Mouse (Mus musculus) Patski (cell line): ENCODE measurements at regions not wholly inside any gene's neighbourhood (a gene's known extent, or its start where the extent isn't known, plus 50 kb on each side); places are given as distances from the start of the nearest gene placed in this dataset.

Experiments used
- ATAC-seq: fragments of 100-300 bp; one replicate; pipeline ENCODE4 v1.8.0; 2021
- CTCF ChIA-PET: fragments of 350-600 bp; sonication (Branson Sonifier 250); formaldehyde crosslinking; loops from one replicate; lab custom pipeline; 2022; ENCODE audit warnings: inconsistent platforms; lab: Charles Lee
- POLR2A ChIA-PET: fragments of 350-600 bp; sonication (Branson Sonifier 250); formaldehyde crosslinking; loops from one replicate; lab custom pipeline; 2022; ENCODE audit warnings: antibody characterized with exemption, inconsistent platforms; lab: Charles Lee
- DNase-seq: peaks from one replicate; pipeline ENCODE4 v3.0.0-alpha.2; 2011; ENCODE audit warnings: low read depth, low spot score
- H3K27me3 ChIP-seq: fragments of 371-371 bp; one replicate; pipeline ENCODE4 v1.5.1; 2021
- CTCF ChIP-seq: fragments of 100-300 bp; IDR thresholded peaks from one replicate; pipeline ENCODE4 v1.5.1; 2021
- in situ Hi-C: fragments of 300-500 bp; cut with MboI; formaldehyde crosslinking; loops from 3 replicates; pipeline ENCODE4 v1.11.1; 2018; ENCODE audit warnings: low pct_unique_long_range_greater_than_20kb, mixed read lengths

DNA sequence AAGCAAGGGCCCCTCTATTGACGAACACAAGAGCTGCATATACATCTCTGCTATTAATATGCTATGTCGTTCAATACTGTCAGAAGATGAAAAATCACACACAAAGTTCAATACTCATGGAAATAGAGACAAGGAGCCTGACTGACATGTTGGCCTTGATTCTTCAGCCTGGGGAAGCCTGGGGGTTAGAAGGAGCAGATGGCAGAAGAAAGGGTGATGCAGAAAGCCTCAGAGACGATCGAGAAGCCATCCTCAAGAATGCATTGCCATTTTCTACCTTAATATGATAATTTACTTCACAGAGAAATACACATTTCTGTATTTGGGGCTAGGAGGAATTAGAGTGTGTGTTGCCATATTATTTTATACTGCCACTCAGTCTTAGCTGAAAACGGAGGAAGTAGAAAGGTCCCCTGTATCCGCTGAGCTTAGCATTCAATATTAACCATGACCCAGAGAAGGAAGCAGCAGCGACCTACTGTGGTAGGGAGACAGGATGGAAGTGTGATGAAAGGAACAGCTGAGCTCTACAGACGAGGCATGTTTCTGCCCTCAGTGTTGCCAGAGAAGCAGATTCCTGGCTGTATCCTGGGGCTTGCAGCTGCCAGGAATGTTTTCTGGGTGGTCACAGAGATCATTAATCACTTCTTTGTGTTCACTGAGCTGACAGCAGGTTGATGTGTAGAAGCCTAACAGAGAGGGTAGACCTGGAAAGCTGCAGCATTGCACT, 105.2 kb downstream of the Lrig3 start:
- CTCF ChIA-PET: interaction anchor here (0.7 kb wide), 1 partner anchor 13 kb away, joined by 3 read pairs; no protein-coding TSS in a partner anchor
- peaks cover 4% of the 10 kb centered on the region for H3K27me3 ChIP-seq
- DNase-seq (no peak), ATAC-seq (no peak)
- no peak for TF ChIP-seq CTCF
- in situ Hi-C loops: no loop called here
- POLR2A ChIA-PET: no interaction called here

DNA sequence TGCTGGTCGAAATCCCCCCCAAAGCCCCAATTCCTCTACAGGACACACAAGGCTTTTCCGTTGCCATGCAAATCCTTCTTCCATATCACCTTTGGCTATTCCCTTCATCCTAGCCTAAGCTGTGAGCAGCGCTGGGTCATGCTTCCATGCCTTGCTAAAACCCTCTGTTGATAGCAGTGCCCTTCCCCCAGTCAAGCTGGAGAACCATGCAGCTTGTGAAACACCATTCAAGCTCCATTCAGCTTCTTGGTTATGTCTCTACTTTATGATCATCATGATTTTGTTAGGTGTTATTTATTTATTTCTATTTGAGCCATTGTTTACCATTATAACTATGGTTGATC, 105.7 kb downstream of the Lrig3 start:
- ChIA-PET CTCF (interaction anchor here (0.6 to 0.7 kb wide), 2 partner anchors 13 to 252 kb away, joined by 3 read pairs; no protein-coding TSS in a partner anchor), POLR2A (no interaction called here)
- in situ Hi-C loops: no loop called here
- ATAC-seq (no peak), DNase-seq (no peak)
- TF ChIP-seq CTCF: no peak
- H3K27me3 ChIP-seq: peaks cover 4% of the 10 kb centered on the region

DNA sequence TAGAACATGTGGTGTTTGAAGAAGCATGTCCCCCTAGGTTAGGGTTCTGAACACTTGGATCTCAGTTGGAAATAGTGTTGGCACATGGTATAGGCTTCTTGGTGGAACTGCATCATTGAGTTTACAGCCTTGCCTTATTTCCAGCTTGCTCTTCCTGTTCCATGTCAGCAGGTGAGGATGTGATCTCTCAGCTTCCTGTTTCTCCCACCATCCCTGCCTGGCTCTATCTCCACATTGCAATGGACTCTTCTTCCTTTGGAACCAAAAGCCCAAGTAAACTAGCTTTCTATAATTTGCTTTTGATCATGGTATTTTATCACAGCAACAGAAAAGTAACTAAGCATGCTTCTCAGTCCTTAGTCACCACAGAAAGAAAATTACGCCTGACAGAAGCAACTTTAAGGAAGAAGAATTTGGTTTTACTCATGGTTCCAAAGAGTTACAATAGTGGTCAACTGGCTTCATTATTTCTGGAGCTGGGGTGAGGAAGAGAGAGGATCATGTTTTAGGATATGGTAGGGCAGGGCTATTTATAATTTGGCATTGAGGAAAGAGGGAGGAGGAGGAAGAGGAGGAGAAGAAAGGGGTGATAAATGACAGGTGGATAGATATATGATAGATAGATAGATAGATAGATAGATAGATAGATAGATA, 111.5 kb downstream of the Lrig3 start:
- DNase-seq (no peak), ATAC-seq (no peak)
- ChIA-PET CTCF (no interaction called here), POLR2A (no interaction called here)
- no peaks in the 10 kb centered on the region for H3K27me3 ChIP-seq
- in situ Hi-C loops: no loop called here
- no peak for TF ChIP-seq CTCF

DNA sequence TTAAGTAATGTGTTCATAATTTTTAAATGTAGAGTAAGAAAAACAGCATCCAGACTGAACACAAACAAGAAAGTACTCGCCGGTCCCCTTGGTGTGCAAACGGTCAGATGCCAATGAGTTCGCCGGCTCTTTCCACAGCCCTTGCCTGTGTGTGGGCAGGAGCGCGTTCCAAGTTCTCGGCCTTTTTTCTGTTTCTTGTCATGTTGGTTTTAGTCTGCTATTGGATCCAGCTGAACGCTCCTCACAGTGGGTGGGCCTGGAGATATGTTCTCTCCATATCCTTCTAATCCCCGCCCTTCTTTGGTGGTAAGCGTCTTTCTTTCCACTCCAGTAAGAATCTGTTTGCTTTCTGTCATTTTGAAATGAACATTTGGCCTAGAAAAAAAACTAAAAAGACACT, 116.6 kb downstream of the Lrig3 start:
- no peak for ATAC-seq
- CTCF ChIA-PET: no interaction called here
- in situ Hi-C loops: no loop called here
- TF ChIP-seq CTCF: no peak
- POLR2A ChIA-PET: no interaction called here
- no peaks in the 10 kb centered on the region for H3K27me3 ChIP-seq
- no peak for DNase-seq

DNA sequence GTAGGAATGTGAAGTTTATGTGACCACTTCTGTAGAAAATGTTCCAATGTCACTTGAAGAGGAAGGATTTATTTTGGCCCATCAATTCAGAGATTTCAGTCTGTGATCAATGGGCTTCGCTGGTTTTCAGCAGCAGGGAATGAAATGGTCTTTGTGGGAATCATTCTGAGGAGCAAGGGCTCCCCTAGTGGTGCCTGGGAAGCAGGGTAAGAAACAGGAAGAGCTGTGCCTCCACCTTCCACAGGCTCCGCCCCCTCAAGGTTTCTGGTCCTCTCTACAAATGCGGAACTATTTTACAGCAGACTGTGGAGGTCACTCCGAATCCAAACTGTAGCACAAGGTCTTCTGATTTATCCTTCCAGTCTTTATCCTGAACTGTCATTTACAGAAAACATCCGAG, 120.7 kb downstream of the Lrig3 start:
- no peak for DNase-seq
- POLR2A ChIA-PET: no interaction called here

DNA sequence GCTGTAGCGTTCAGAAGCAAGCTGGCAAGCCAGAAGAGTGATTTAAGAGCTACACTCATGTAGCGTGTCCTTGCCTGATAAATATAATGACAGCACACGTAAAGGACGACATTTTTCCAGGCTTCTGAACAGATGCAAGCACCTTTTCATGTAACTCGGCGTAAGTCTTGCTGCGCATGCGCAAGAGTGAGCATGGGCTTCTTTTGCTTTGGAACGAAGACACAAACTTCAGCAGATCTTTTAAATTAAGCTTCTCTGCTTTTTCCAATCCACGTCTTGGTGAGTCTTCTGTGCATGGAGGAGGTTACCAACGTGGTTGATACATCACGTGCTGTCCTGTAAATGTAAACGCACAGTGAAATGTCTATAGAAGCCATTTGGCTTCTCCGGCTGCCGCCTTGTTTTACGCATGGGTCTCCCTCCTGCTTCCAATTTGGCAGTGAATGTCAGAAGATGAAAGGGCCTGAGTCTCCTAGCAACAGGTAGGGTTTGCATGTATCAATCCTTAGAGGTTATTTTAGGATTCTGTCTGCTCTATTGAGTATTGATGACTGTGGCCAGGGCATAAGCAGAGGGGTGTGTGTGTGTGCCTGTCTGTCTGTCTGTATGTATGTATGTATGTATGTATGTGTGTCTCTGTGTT, 128.4 kb downstream of the Lrig3 start:
- no peak for DNase-seq
- ChIA-PET CTCF (no interaction called here), POLR2A (no interaction called here)
- no peak for ATAC-seq
- H3K27me3 ChIP-seq: peaks cover 5% of the 10 kb centered on the region
- in situ Hi-C loops: no loop called here
- no peak for TF ChIP-seq CTCF

More for the DNA sequence above, 120.7 kb downstream of the Lrig3 start:
- CTCF ChIA-PET: no interaction called here
- no peak for ATAC-seq
- TF ChIP-seq CTCF: peak; percentile 43
- in situ Hi-C loops: no loop called here
- H3K27me3 ChIP-seq: no peaks in the 10 kb centered on the region

DNA sequence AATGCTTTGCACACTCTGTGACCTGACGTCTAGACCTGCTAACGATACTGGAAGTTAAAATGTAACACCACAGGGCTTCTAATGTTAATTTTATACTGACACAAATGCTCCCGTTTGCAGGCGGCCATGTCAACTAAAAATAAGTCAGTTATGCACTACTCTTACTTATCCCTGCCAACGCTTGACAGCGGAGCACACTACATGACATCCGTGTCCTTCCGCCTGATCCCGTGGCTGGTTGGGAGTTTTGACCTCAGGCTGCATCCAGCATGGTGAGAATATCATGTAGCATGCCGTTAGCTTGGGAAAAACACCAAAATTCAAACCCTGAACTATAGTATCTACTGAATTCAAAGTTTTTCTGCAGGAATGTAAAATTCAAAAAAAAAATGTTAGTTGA, 131.9 kb downstream of the Lrig3 start:
- POLR2A ChIA-PET: no interaction called here
- CTCF ChIA-PET: interaction anchor here (0.6 kb wide), 1 partner anchor 1575 kb away, joined by 3 read pairs; no protein-coding TSS in a partner anchor
- no peak for TF ChIP-seq CTCF
- no peak for DNase-seq
- ATAC-seq: no peak
- peaks cover 5% of the 10 kb centered on the region for H3K27me3 ChIP-seq
- in situ Hi-C loops: no loop called here

DNA sequence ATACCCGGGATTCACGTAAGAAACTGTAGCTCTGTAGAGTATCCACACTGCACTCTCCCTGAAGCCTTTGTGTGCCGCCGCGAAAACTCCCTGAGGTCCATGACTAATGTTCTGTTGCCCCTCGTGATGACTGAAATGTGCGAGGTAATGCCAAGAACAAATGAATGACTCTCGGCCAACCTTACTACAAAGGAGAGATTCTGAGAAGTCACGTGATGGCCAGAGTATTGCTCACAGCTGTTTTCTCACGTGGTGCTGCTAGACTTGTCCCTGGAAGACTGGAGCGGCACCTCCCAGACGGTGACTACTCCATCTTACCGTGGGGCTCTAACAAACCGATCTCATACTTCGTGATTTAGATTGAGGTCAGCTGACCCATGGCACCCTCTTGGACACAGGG, 136.9 kb downstream of the Lrig3 start:
- ATAC-seq (no peak), DNase-seq (no peak)
- in situ Hi-C loops: no loop called here
- ChIA-PET CTCF (no interaction called here), POLR2A (no interaction called here)
- H3K27me3 ChIP-seq: peaks cover 5% of the 10 kb centered on the region
- TF ChIP-seq CTCF: no peak

DNA sequence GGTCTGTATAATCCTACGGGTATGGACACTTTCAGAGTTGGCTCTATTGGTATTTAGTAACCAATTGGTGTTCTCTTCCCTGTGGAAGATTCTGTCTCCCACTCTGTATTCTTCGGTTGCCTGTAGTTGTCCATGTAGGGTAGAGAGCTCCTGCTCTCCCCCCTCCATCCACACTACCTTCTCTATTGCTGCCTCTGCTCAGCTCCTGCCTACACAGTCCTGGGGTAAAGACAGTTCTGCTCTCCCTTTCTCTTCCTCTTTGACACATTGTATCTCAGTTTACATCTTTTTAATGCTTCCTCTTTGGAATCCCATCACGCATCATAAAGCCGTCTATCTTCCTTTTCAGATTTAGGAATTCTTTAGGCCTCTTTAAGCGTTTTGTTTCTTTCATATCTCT, 147.1 kb downstream of the Lrig3 start:
- CTCF ChIA-PET: interaction anchor here (0.9 kb wide), 1 partner anchor 29 kb away, joined by 3 read pairs; no protein-coding TSS in a partner anchor
- no peak for DNase-seq
- no peak for TF ChIP-seq CTCF
- in situ Hi-C loops: no loop called here
- POLR2A ChIA-PET: no interaction called here
- H3K27me3 ChIP-seq: peaks cover 3% of the 10 kb centered on the region
- no peak for ATAC-seq

DNA sequence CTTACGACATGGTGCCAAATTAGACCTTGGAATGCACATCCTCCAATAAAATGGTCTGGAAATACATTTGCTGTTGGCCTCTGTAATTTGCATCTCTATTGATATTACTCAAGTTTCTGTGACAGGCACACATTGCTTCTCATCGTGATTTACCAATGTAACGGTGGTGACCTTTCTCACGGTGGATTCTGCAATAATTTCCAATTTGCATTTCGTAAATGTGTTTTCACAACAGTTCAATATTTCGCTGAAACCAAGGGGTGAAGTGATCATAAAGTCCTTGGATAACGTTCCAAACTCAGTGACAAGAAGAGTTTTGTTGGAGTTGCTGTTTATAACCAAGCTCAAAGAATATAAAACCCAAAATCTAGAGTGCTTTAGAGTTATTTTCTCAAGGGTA, 149.4 kb downstream of the Lrig3 start:
- in situ Hi-C loops: no loop called here
- ChIA-PET CTCF (no interaction called here), POLR2A (no interaction called here)
- no peak for TF ChIP-seq CTCF
- DNase-seq (no peak), ATAC-seq (no peak)
- peaks cover 4% of the 10 kb centered on the region for H3K27me3 ChIP-seq

DNA sequence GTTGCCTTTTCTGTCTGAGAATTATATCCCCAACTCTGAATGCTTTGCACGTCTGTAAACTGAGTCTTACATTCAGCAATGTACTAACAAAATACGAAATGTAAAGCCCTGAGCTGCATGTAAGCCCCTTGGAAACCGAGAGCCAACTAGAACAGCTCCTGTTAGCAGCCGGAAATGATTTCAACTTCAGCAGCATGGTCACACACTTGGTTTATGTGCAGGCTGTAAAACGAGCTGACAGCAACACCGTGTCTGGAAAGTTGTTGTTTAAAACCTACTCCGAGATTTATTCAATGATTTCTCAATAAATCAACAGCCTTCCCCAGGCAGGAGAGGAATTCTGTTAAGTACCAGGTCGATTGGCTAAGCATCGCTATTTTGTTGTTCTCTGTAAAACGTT, 155.7 kb downstream of the Lrig3 start:
- in situ Hi-C loops: no loop called here
- peaks cover 5% of the 10 kb centered on the region for H3K27me3 ChIP-seq
- no peak for ATAC-seq
- no peak for DNase-seq
- no peak for TF ChIP-seq CTCF
- CTCF ChIA-PET: interaction anchor here (0.9 to 1.9 kb wide), 3 partner anchors 33 to 65 kb away, joined by 3 to 4 read pairs (median 3); no protein-coding TSS in a partner anchor
- POLR2A ChIA-PET: no interaction called here
